Mouse (Mus musculus) forebrain, embryonic 13.5 days (tissue): ENCODE measurements around the gene Nxph3. TPM values are rescaled to one million over a fixed set of nuclear protein-coding genes. Genes with fewer than 3 reads are reported as not detected.
A peak's percentile ranks its signal among the peaks of the same experiment; 100 is the strongest.

ENCODE experiments used
- ATAC-seq: fragments of 200-750 bp; cut with Nextera tagmentation; 2 replicates; pipeline ENCODE4 v1.8.0; 2017
- H3K27ac ChIP-seq: fragments of 300-500 bp; sonication (generic); 2 replicates; pipeline ENCODE4 v1.5.1; 2015; ENCODE audit warnings: inconsistent platforms, mild to moderate bottlenecking, moderate library complexity
- H3K27me3 ChIP-seq: fragments of 300-500 bp; sonication (generic); 2 replicates; pipeline ENCODE4 v1.6.1; 2015; ENCODE audit warnings: mild to moderate bottlenecking, inconsistent platforms
- H3K36me3 ChIP-seq: fragments of 300-500 bp; sonication (generic); 2 replicates; pipeline ENCODE4 v1.6.1; 2015; ENCODE audit warnings: mild to moderate bottlenecking, inconsistent platforms; ENCODE audit not compliant: poor library complexity, severe bottlenecking
- H3K4me1 ChIP-seq: fragments of 300-500 bp; sonication (generic); 2 replicates; pipeline ENCODE4 v1.6.1; 2015; ENCODE audit warnings: inconsistent platforms
- H3K4me2 ChIP-seq: fragments of 300-500 bp; sonication (generic); 2 replicates; pipeline ENCODE4 v1.6.1; 2015; ENCODE audit warnings: inconsistent platforms, mild to moderate bottlenecking, moderate library complexity
- H3K4me3 ChIP-seq: fragments of 300-500 bp; sonication (generic); 2 replicates; pipeline ENCODE4 v1.5.1; 2015; ENCODE audit warnings: mild to moderate bottlenecking, inconsistent platforms
- H3K9ac ChIP-seq: fragments of 300-500 bp; sonication (generic); 2 replicates; pipeline ENCODE4 v1.6.1; 2015; ENCODE audit warnings: mild to moderate bottlenecking, inconsistent platforms
- H3K9me3 ChIP-seq: fragments of 300-500 bp; sonication (generic); replicated peaks from 2 replicates; pipeline ENCODE4 v1.6.1; 2016; ENCODE audit warnings: inconsistent platforms
- WGBS: fragments of 180-500 bp; shearing (Covaris S2); methylation state at CpG from one replicate; pipeline ENCODE4 v1.1.7; 2015; 5-methylcytosine and 5-hydroxymethylcytosine counted together
- polyA plus RNA-seq: library from polyadenylated mRNA; unstranded; fragments of >200 nt; fragmentation: Nextera tagmentation; extraction: Ambion mirVana; gene quantifications from 2 replicates; pipeline ENCODE4 v1.2.1, GENCODE M21; 2015

The Nxph3 gene
- polyA plus RNA-seq, result 1.8 and 2.2 TPM in 2 replicates

GRCm38 (mm10) chr11:95514298-95514861 is at the start of gene Nxph3:
Nxph3 (minus strand) TSS chr11:95514570.
- H3K4me3 ChIP-seq, result peak within 1 kb of the TSS; percentile 50
- peak; percentile 48 for ATAC-seq
- H3K36me3 ChIP-seq, result no peaks in the 10 kb centered on the region
- H3K27ac ChIP-seq, result no peak within 1 kb of the TSS; the same call in 1 of the 2 replicates
- peaks cover 45% of the 10 kb centered on the region for H3K4me1 ChIP-seq
- H3K9ac ChIP-seq, result peak within 1 kb of the TSS; percentile 68
- WGBS, result under 1% methylated on average over 54 of the region's 66 CpGs
- no peaks in the 10 kb centered on the region for H3K9me3 ChIP-seq
- H3K4me2 ChIP-seq, result peak within 1 kb of the TSS; percentile 91
- peaks cover 68% of the 10 kb centered on the region for H3K27me3 ChIP-seq

- peaks cover 4% of the 10 kb centered on the region; the same call in 1 of the 2 replicates for H3K4me1 ChIP-seq
These were observed 49.5 kb upstream of the Nxph3 start for GRCm38 (mm10) chr11:95563849-95564248.

GRCm38 (mm10) chr11:95560773-95561172 is 46.4 kb upstream of the Nxph3 start:
- WGBS, result 56% methylated on average over 3 of the region's 3 CpGs
- Histone ChIP-seq H3K4me1 (peaks cover 4% of the 10 kb centered on the region; the same call in 1 of the 2 replicates), H3K4me3 (no peak overlapping the region), H3K4me2 (no peak overlapping the region), H3K9ac (no peak overlapping the region), H3K27ac (no peak overlapping the region), H3K9me3 (peaks cover 4% of the 10 kb centered on the region), H3K36me3 (no peaks in the 10 kb centered on the region), H3K27me3 (no peaks in the 10 kb centered on the region)
- no peak for ATAC-seq

More at GRCm38 (mm10) chr11:95563849-95564248, 49.5 kb upstream of the Nxph3 start:
- WGBS, result 92% methylated on average over 5 of the region's 5 CpGs
- Histone ChIP-seq H3K4me3 (no peak overlapping the region), H3K9me3 (peaks cover 4% of the 10 kb centered on the region), H3K9ac (no peak overlapping the region), H3K4me2 (no peak overlapping the region), H3K27ac (no peak overlapping the region), H3K36me3 (no peaks in the 10 kb centered on the region), H3K27me3 (no peaks in the 10 kb centered on the region)
- ATAC-seq, result no peak

GRCm38 (mm10) chr11:95559761-95560160 is 45.4 kb upstream of the Nxph3 start:
- Histone ChIP-seq H3K4me1 (peaks cover 4% of the 10 kb centered on the region; the same call in 1 of the 2 replicates), H3K9me3 (peaks cover 4% of the 10 kb centered on the region), H3K27ac (no peak overlapping the region), H3K4me3 (no peak overlapping the region), H3K36me3 (no peaks in the 10 kb centered on the region), H3K9ac (no peak overlapping the region), H3K27me3 (no peaks in the 10 kb centered on the region), H3K4me2 (no peak overlapping the region)
- WGBS, result 64% methylated on average over 2 of the region's 2 CpGs
- no peak for ATAC-seq

GRCm38 (mm10) chr11:95557719-95558118 is 43.3 kb upstream of the Nxph3 start:
- WGBS, result 23% methylated on average over 6 of the region's 6 CpGs
- H3K4me1 ChIP-seq, result peaks cover 4% of the 10 kb centered on the region; the same call in 1 of the 2 replicates
- H3K4me2 ChIP-seq, result no peak overlapping the region
- no peaks in the 10 kb centered on the region for H3K9me3 ChIP-seq
- H3K27me3 ChIP-seq, result no peaks in the 10 kb centered on the region
- no peak overlapping the region for H3K9ac ChIP-seq
- H3K4me3 ChIP-seq, result no peak overlapping the region
- H3K27ac ChIP-seq, result no peak overlapping the region
- no peaks in the 10 kb centered on the region for H3K36me3 ChIP-seq
- no peak for ATAC-seq

- Histone ChIP-seq H3K4me3 (no peak overlapping the region), H3K9me3 (no peaks in the 10 kb centered on the region), H3K4me1 (peaks cover 4% of the 10 kb centered on the region; the same call in 1 of the 2 replicates), H3K27me3 (no peaks in the 10 kb centered on the region), H3K27ac (no peak overlapping the region), H3K36me3 (no peaks in the 10 kb centered on the region), H3K4me2 (no peak overlapping the region), H3K9ac (no peak overlapping the region)
- WGBS, result 84% methylated on average over 6 of the region's 6 CpGs
- ATAC-seq, result no peak
These were observed 42.7 kb upstream of the Nxph3 start for GRCm38 (mm10) chr11:95557032-95557431.

- WGBS, result 56% methylated on average over 8 of the region's 8 CpGs
- Histone ChIP-seq H3K4me3 (no peak overlapping the region), H3K9me3 (no peaks in the 10 kb centered on the region), H3K36me3 (no peaks in the 10 kb centered on the region), H3K4me2 (no peak overlapping the region), H3K27ac (no peak overlapping the region), H3K4me1 (peaks cover 4% of the 10 kb centered on the region; the same call in 1 of the 2 replicates), H3K27me3 (no peaks in the 10 kb centered on the region), H3K9ac (no peak overlapping the region)
- no peak for ATAC-seq
These were observed 40.9 kb upstream of the Nxph3 start for GRCm38 (mm10) chr11:95555279-95555678.

- no peaks in the 10 kb centered on the region for H3K4me1 ChIP-seq
- H3K27me3 ChIP-seq, result no peaks in the 10 kb centered on the region
- no peak overlapping the region for H3K9ac ChIP-seq
- no peaks in the 10 kb centered on the region for H3K9me3 ChIP-seq
- H3K4me2 ChIP-seq, result no peak overlapping the region
- no peak for ATAC-seq
- no peak overlapping the region for H3K4me3 ChIP-seq
- WGBS, result 83% methylated on average over 12 of the region's 12 CpGs
- no peak overlapping the region for H3K27ac ChIP-seq
- no peaks in the 10 kb centered on the region for H3K36me3 ChIP-seq
These were observed 36.1 kb upstream of the Nxph3 start for GRCm38 (mm10) chr11:95550301-95551021.

- Histone ChIP-seq H3K27ac (no peak overlapping the region), H3K4me2 (no peak overlapping the region), H3K4me1 (no peaks in the 10 kb centered on the region), H3K9me3 (no peaks in the 10 kb centered on the region), H3K27me3 (0 out of 2 replicates have a peak, but pooled peaks cover 3% of the 10 kb centered on the region), H3K36me3 (no peaks in the 10 kb centered on the region), H3K4me3 (no peak overlapping the region), H3K9ac (no peak overlapping the region)
- 69% methylated on average over 10 of the region's 10 CpGs for WGBS
- no peak for ATAC-seq
These were observed 31.8 kb upstream of the Nxph3 start for GRCm38 (mm10) chr11:95546021-95546782.

GRCm38 (mm10) chr11:95544546-95545327 is 30.4 kb upstream of the Nxph3 start:
- Histone ChIP-seq H3K4me3 (no peak overlapping the region), H3K9me3 (no peaks in the 10 kb centered on the region), H3K27ac (no peak overlapping the region), H3K27me3 (0 out of 2 replicates have a peak, but pooled peaks cover 10% of the 10 kb centered on the region), H3K9ac (no peak overlapping the region), H3K4me1 (no peaks in the 10 kb centered on the region), H3K4me2 (no peak overlapping the region), H3K36me3 (no peaks in the 10 kb centered on the region)
- no peak for ATAC-seq
- WGBS, result 92% methylated on average over 8 of the region's 8 CpGs

GRCm38 (mm10) chr11:95540637-95541385 is 26.4 kb upstream of the Nxph3 start:
- ATAC-seq, result no peak
- Histone ChIP-seq H3K4me2 (no peak overlapping the region), H3K27me3 (0 out of 2 replicates have a peak, but pooled peaks cover 10% of the 10 kb centered on the region), H3K36me3 (no peaks in the 10 kb centered on the region), H3K4me1 (peaks cover 8% of the 10 kb centered on the region; the same call in 1 of the 2 replicates), H3K27ac (no peak overlapping the region), H3K9ac (no peak overlapping the region), H3K4me3 (no peak overlapping the region), H3K9me3 (no peaks in the 10 kb centered on the region)
- 38% methylated on average over 18 of the region's 18 CpGs for WGBS
